Comparison of ENCODE assay signal across 8 mouse cellular contexts in the genomic region with DNA sequence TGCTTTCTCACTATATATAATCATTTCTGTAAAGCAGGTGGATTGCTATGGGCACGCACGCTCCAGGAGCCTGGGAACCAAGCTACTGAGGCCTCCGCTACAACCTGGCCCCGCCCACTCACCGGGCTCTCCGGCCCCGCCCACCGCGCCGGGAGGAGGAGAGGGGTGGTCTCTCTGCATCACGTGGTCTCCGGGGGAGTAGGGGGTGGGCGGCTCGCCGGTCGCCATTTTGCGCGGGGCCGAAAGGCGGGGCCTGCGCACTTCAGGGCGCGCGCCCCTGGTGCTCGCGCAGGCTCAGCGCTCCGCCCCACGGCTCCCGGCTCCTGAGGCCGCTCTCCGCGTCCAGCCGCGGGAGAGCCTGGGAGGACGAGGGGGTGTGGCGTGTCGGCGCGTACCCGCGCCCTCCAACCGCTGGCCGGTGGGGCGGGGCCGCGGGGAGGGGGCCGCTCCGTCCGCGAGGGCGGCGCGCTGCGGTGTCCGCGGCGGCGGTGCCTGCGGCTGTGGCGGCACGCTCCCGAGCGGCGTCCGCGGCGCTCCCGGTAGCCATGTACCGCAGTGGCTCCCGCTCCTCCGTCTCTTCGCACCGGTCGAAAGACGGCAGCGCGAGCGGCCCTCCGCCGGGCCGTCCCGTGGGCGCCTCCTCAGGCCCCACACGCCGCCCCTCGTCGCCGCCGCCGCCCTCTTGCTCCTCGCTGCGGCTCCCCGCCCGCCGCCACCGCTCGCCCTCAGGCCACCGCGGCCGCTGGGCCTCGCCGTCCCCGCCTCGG. TPM values are rescaled to one million over a fixed set of nuclear protein-coding genes. Genes with fewer than 3 reads are reported as not detected.
A peak's percentile ranks its signal among the peaks of the same experiment; 100 is the strongest.
DNase-seq lines count a peak whose midpoint lies in the region; ATAC-seq and TF ChIP-seq lines count a peak whose summit lies in the region.

A gene (plus strand): TSS at position 438 of the 767 bp plus-strand sequence.

- TF ChIP-seq CTCF in E14TG2a.4 (conservative IDR thresholded peaks at IDR 0.05; ENCODE audit: low read length), result no peak
- TF ChIP-seq CTCF in heart, postnatal 0 days (IDR thresholded peaks at IDR 0.05; ENCODE audit: low read depth), result 0 out of 2 replicates have a peak, but pooled peaks have one; percentile 5
- no peak for TF ChIP-seq CTCF in testis, adult 2 months (IDR thresholded peaks at IDR 0.05; ENCODE audit: control insufficient read depth, insufficient read depth, insufficient replicate concordance, low read depth, low read length)

- TF ChIP-seq POLR2A in testis, adult 2 months (IDR thresholded peaks at IDR 0.05; ENCODE audit: control insufficient read depth, low read depth, low read length), result peak; percentile 85

- no peak for TF ChIP-seq EP300 in heart, postnatal 0 days (IDR thresholded peaks at IDR 0.05; ENCODE audit: low read depth)

- H3K27ac ChIP-seq in forebrain, embryonic 12.5 days, result peak within 1 kb of the TSS; percentile 92
- H3K27ac ChIP-seq in heart, postnatal 0 days (ENCODE audit: low read depth), result peak within 1 kb of the TSS; percentile 86
- H3K27ac ChIP-seq in liver, embryonic 16.5 days (ENCODE audit: low read length), result peak within 1 kb of the TSS; percentile 78
- peak within 1 kb of the TSS; percentile 94 for H3K27ac ChIP-seq in neural tube, embryonic 13.5 days (replicated peaks)
- H3K27ac ChIP-seq in testis, adult 2 months (ENCODE audit: control insufficient read depth, insufficient read depth, low read depth, low read length), result peak within 1 kb of the TSS; percentile 94

- under 1% methylated on average over 72 of the region's 105 CpGs for WGBS in forebrain, embryonic 12.5 days
- WGBS in heart, postnatal 0 days, result under 1% methylated on average over 66 of the region's 105 CpGs
- under 1% methylated on average over 77 of the region's 105 CpGs for WGBS in liver, embryonic 16.5 days (ENCODE audit: insufficient replicate concordance)
- WGBS in neural tube, embryonic 13.5 days, result under 1% methylated on average over 71 of the region's 105 CpGs

- peaks cover 22% of the 10 kb centered on the region for H3K4me1 ChIP-seq in E14TG2a.4 (replicated peaks; ENCODE audit: low read depth, low read length)
- H3K4me1 ChIP-seq in forebrain, embryonic 12.5 days, result peaks cover 17% of the 10 kb centered on the region
- H3K4me1 ChIP-seq in heart, postnatal 0 days (ENCODE audit: control insufficient read depth, insufficient read depth), result peaks cover 8% of the 10 kb centered on the region; the same call in 1 of the 2 replicates
- H3K4me1 ChIP-seq in liver, embryonic 16.5 days (ENCODE audit: control insufficient read depth, low read depth, low read length), result peaks cover 15% of the 10 kb centered on the region
- H3K4me1 ChIP-seq in neural tube, embryonic 13.5 days (replicated peaks), result peaks cover 20% of the 10 kb centered on the region
- H3K4me1 ChIP-seq in testis, adult 2 months (ENCODE audit: control insufficient read depth, insufficient read depth, low read length), result peaks cover 4% of the 10 kb centered on the region

- H3K36me3 ChIP-seq in E14TG2a.4 (ENCODE audit: insufficient read depth, low read length), result peaks cover 11% of the 10 kb centered on the region
- H3K36me3 ChIP-seq in forebrain, embryonic 12.5 days (replicated peaks), result peaks cover 6% of the 10 kb centered on the region
- H3K36me3 ChIP-seq in heart, postnatal 0 days (replicated peaks; ENCODE audit: control insufficient read depth, insufficient read depth, low read length), result peaks cover 12% of the 10 kb centered on the region
- H3K36me3 ChIP-seq in liver, embryonic 16.5 days (ENCODE audit: control insufficient read depth, insufficient read depth), result peaks cover 3% of the 10 kb centered on the region; the same call in 1 of the 2 replicates
- peaks cover 16% of the 10 kb centered on the region for H3K36me3 ChIP-seq in neural tube, embryonic 13.5 days
- no peaks in the 10 kb centered on the region; the same call in 1 of the 2 replicates for H3K36me3 ChIP-seq in testis, adult 2 months (ENCODE audit: control insufficient read depth, insufficient read depth, low read length)

- H3K27me3 ChIP-seq in E14TG2a.4 (ENCODE audit: insufficient read depth, low read length), result peaks cover 17% of the 10 kb centered on the region
- no peaks in the 10 kb centered on the region for H3K27me3 ChIP-seq in forebrain, embryonic 12.5 days
- H3K27me3 ChIP-seq in heart, postnatal 0 days (ENCODE audit: control insufficient read depth, insufficient read depth, low read length), result no peaks in the 10 kb centered on the region
- H3K27me3 ChIP-seq in liver, embryonic 16.5 days (ENCODE audit: control insufficient read depth, insufficient read depth, low read depth, low read length), result peaks cover 15% of the 10 kb centered on the region
- no peaks in the 10 kb centered on the region for H3K27me3 ChIP-seq in neural tube, embryonic 13.5 days
- no peaks in the 10 kb centered on the region for H3K27me3 ChIP-seq in testis, adult 2 months (ENCODE audit: control insufficient read depth, insufficient read depth, low read length)

- DNase-seq in c-Kit-positive CD71-positive TER-119-positive erythroid progenitor cells, embryonic 14.5 days (ENCODE audit: low spot score), result peak; percentile 88
- DNase-seq in heart, postnatal 0 days (ENCODE audit: low spot score), result peak; percentile 95
- DNase-seq in kidney, postnatal 4 days, result peak; percentile 99

- peak; percentile 98 for ATAC-seq in forebrain, embryonic 12.5 days (ENCODE audit: low FRiP score)
- ATAC-seq in heart, postnatal 0 days (ENCODE audit: insufficient read depth, low read depth), result peak; percentile 99
- ATAC-seq in liver, embryonic 16.5 days (ENCODE audit: low read depth), result peak; percentile 99
- peak; percentile 98 for ATAC-seq in neural tube, embryonic 13.5 days (ENCODE audit: low read depth)

- H3K4me3 ChIP-seq in E14TG2a.4 (replicated peaks; ENCODE audit: low read length), result peak within 1 kb of the TSS; percentile 89
- H3K4me3 ChIP-seq in forebrain, embryonic 12.5 days (replicated peaks), result peak within 1 kb of the TSS; percentile 93
- H3K4me3 ChIP-seq in heart, postnatal 0 days (ENCODE audit: low read depth, low read length), result peak within 1 kb of the TSS; percentile 90
- H3K4me3 ChIP-seq in liver, embryonic 16.5 days (ENCODE audit: low read depth, low read length), result peak within 1 kb of the TSS; percentile 69
- peak within 1 kb of the TSS; percentile 94 for H3K4me3 ChIP-seq in neural tube, embryonic 13.5 days
- peak within 1 kb of the TSS; percentile 80 for H3K4me3 ChIP-seq in testis, adult 2 months (ENCODE audit: control insufficient read depth, low read depth, low read length)

- H3K9ac ChIP-seq in forebrain, embryonic 12.5 days, result peak within 1 kb of the TSS; percentile 95
- H3K9ac ChIP-seq in heart, postnatal 0 days (replicated peaks; ENCODE audit: low read depth, low read length), result peak within 1 kb of the TSS; percentile 87
- peak within 1 kb of the TSS; percentile 84 for H3K9ac ChIP-seq in liver, embryonic 16.5 days (ENCODE audit: low read depth, low read length)
- peak within 1 kb of the TSS; percentile 97 for H3K9ac ChIP-seq in neural tube, embryonic 13.5 days

- peak within 1 kb of the TSS; percentile 87 for H3K4me2 ChIP-seq in forebrain, embryonic 12.5 days
- peak within 1 kb of the TSS; percentile 93 for H3K4me2 ChIP-seq in heart, postnatal 0 days (ENCODE audit: low read depth, low read length)
- peak within 1 kb of the TSS; percentile 98 for H3K4me2 ChIP-seq in liver, embryonic 16.5 days (ENCODE audit: low read depth, low read length)
- H3K4me2 ChIP-seq in neural tube, embryonic 13.5 days, result peak within 1 kb of the TSS; percentile 83

- no peaks in the 10 kb centered on the region for H3K9me3 ChIP-seq in E14TG2a.4 (ENCODE audit: low read length)
- H3K9me3 ChIP-seq in forebrain, embryonic 12.5 days, result no peaks in the 10 kb centered on the region
- H3K9me3 ChIP-seq in heart, postnatal 0 days (replicated peaks; ENCODE audit: control insufficient read depth, low read length), result no peaks in the 10 kb centered on the region
- H3K9me3 ChIP-seq in liver, embryonic 16.5 days (replicated peaks; ENCODE audit: control insufficient read depth, low read length), result no peaks in the 10 kb centered on the region
- H3K9me3 ChIP-seq in neural tube, embryonic 13.5 days, result no peaks in the 10 kb centered on the region

RNA-seq across cellular contexts. Expression of the gene that starts here (rescaled TPM):
- polyA plus RNA-seq in forebrain, embryonic 12.5 days (2016; fragmentation: Nextera tagmentation; extraction: Ambion mirVana), result 15.7 and 17.2 TPM in 2 replicates
- total RNA-seq in heart, postnatal 0 days (2014; rRNA removed; ENCODE audit: low replicate concordance), result 5.3 and 18.1 TPM in 2 replicates
- 4.2 and 4.4 TPM in 2 replicates for polyA plus RNA-seq in heart, postnatal 0 days (2015; fragmentation: Nextera tagmentation; extraction: Ambion mirVana)
- polyA plus RNA-seq in liver, embryonic 16.5 days (2015; fragmentation: Nextera tagmentation; extraction: Ambion mirVana), result 0.78 and 1.3 TPM in 2 replicates
- polyA plus RNA-seq in neural tube, embryonic 13.5 days (2015; fragmentation: Nextera tagmentation; extraction: Ambion mirVana), result 20.1 and 20.2 TPM in 2 replicates
- polyA plus RNA-seq in testis, adult 2 months (2012; rRNA removed), result 71.7 and 73.7 TPM in 2 replicates

Comparison
In these comparisons a context has a peak if more than half of its experiments do, and no peak if none do; other contexts are left out.
1. Peak in every context shown above with its lines: DNase-seq, ATAC-seq, H3K4me3 ChIP-seq and H3K27ac ChIP-seq.